ENCODE assay signal across 8 mouse cellular contexts in the genomic region with DNA sequence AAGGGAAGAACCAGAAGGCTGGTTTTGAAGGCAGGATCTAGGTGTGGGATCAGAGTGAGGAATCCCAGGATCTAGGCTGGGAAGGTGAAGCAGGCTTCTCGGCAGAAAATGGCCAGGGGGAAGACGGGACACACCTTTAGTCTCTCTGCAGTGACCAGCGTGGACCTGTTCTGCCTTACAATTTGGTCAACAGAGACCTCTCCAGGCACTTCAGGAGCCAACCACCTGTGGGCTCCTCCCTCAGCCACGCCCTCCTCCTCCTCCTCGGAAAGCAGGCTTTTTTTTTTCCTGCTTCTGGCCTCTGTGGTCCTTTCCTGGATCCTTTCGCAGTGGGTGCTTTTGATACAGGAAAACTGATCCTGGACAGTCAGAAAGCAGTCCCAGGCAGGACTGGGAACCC. TPM values are rescaled to one million over a fixed set of nuclear protein-coding genes. Genes with fewer than 3 reads are reported as not detected.
DNase-seq lines count a peak whose midpoint lies in the region; ATAC-seq and TF ChIP-seq lines count a peak whose summit lies in the region.

A gene (minus strand): TSS at position 182 of the 400 bp plus-strand sequence.

- 21% methylated on average over 6 of the region's 6 CpGs for WGBS in kidney, adult 2 months
- 41% methylated on average over 6 of the region's 6 CpGs for WGBS in liver, embryonic 16.5 days (ENCODE audit: insufficient replicate concordance)

- H3K9me3 ChIP-seq in erythroblast, embryonic 14.5 days (ENCODE audit: control insufficient read depth, low read length), result no peaks in the 10 kb centered on the region
- H3K9me3 ChIP-seq in ES-E14 (ENCODE audit: control insufficient read depth, insufficient read depth, low read depth, low read length), result no peaks in the 10 kb centered on the region
- H3K9me3 ChIP-seq in liver, embryonic 16.5 days (replicated peaks; ENCODE audit: control insufficient read depth, low read length), result no peaks in the 10 kb centered on the region

- in situ Hi-C loops in ES-E14 (cut with MboI; ENCODE audit: low sequenced_read_pairs in 2 of 2, unreplicated experiment in 2 of 2), result no loop called here

- H3K36me3 ChIP-seq in erythroblast, embryonic 14.5 days (ENCODE audit: control insufficient read depth), result peaks cover 28% of the 10 kb centered on the region
- H3K36me3 ChIP-seq in ES-E14 (ENCODE audit: control insufficient read depth, insufficient read depth, low read length, poor library complexity, severe bottlenecking), result peaks cover 25% of the 10 kb centered on the region; the same call in 1 of the 2 replicates
- peaks cover 9% of the 10 kb centered on the region; the same call in 1 of the 2 replicates for H3K36me3 ChIP-seq in kidney, adult 2 months (ENCODE audit: control insufficient read depth, insufficient read depth, low read length)
- H3K36me3 ChIP-seq in liver, embryonic 16.5 days (ENCODE audit: control insufficient read depth, insufficient read depth), result no peaks in the 10 kb centered on the region

- TF ChIP-seq POLR2A in kidney, adult 2 months (IDR thresholded peaks at IDR 0.05; ENCODE audit: low read depth, low read length), result peak; percentile 99

- TF ChIP-seq CTCF in kidney, adult 2 months (conservative IDR thresholded peaks at IDR 0.05; ENCODE audit: insufficient read depth, insufficient read length, low read depth, low read length), result no peak

- no peak for DNase-seq in ES-E14 (ENCODE audit: low read depth, low spot score)
- DNase-seq in kidney, adult 2 months, result peak; percentile 96
- no peak for DNase-seq in layer of hippocampus, adult 9-10 months (ENCODE audit: low spot score)
- DNase-seq in layer of hippocampus, postnatal 25 days (ENCODE audit: extremely low spot score in 1 of 2, low spot score in 1 of 2), result no peak
- DNase-seq in cerebellum, postnatal 10 days, result no peak

- H3K4me2 ChIP-seq in liver, embryonic 16.5 days (ENCODE audit: low read depth, low read length), result peak within 1 kb of the TSS; percentile 33

- H3K27me3 ChIP-seq in erythroblast, embryonic 14.5 days (ENCODE audit: control insufficient read depth), result peaks cover 7% of the 10 kb centered on the region
- H3K27me3 ChIP-seq in kidney, adult 2 months (replicated peaks; ENCODE audit: control insufficient read depth, insufficient read depth, low read length), result no peaks in the 10 kb centered on the region
- no peaks in the 10 kb centered on the region for H3K27me3 ChIP-seq in liver, embryonic 16.5 days (ENCODE audit: control insufficient read depth, insufficient read depth, low read depth, low read length)

- H3K27ac ChIP-seq in ES-E14 (ENCODE audit: insufficient read depth, low read depth, low read length, poor library complexity, severe bottlenecking), result peak within 1 kb of the TSS; percentile 14; the same call in 1 of the 2 replicates
- H3K27ac ChIP-seq in kidney, adult 2 months (ENCODE audit: insufficient read depth, low read depth, low read length), result peak within 1 kb of the TSS; percentile 93
- H3K27ac ChIP-seq in liver, embryonic 16.5 days (ENCODE audit: low read length), result no peak within 1 kb of the TSS

- H3K4me3 ChIP-seq in erythroblast, embryonic 14.5 days (replicated peaks), result peak within 1 kb of the TSS; percentile 53
- H3K4me3 ChIP-seq in ES-E14 (ENCODE audit: insufficient read depth in 1 of 2, low read depth in 1 of 2, low read length in 2 of 2, poor library complexity in 1 of 2, severe bottlenecking in 1 of 2), result peak within 1 kb of the TSS; percentile 60
- H3K4me3 ChIP-seq in kidney, adult 2 months (ENCODE audit: insufficient read depth, low read depth, low read length), result peak within 1 kb of the TSS; percentile 94
- H3K4me3 ChIP-seq in liver, embryonic 16.5 days (ENCODE audit: low read depth, low read length), result peak within 1 kb of the TSS; percentile 43

- H3K9ac ChIP-seq in ES-E14 (ENCODE audit: insufficient read depth, low read depth, low read length, poor library complexity, severe bottlenecking), result peak within 1 kb of the TSS; percentile 68
- H3K9ac ChIP-seq in liver, embryonic 16.5 days (ENCODE audit: low read depth, low read length), result peak within 1 kb of the TSS; percentile 23; the same call in 1 of the 2 replicates

- peaks cover 29% of the 10 kb centered on the region for H3K4me1 ChIP-seq in erythroblast, embryonic 14.5 days (ENCODE audit: control insufficient read depth)
- peaks cover 15 to 52% of the 10 kb centered on the region in 2 experiments; a peak in 3 of 4 replicates for H3K4me1 ChIP-seq in ES-E14 (ENCODE audit: control insufficient read depth in 2 of 2, insufficient read depth in 2 of 2, low read length in 2 of 2, poor library complexity in 1 of 2)
- peaks cover 60% of the 10 kb centered on the region for H3K4me1 ChIP-seq in kidney, adult 2 months (ENCODE audit: control insufficient read depth, insufficient read depth, low read length)
- H3K4me1 ChIP-seq in liver, embryonic 16.5 days (ENCODE audit: control insufficient read depth, low read depth, low read length), result peaks cover 17% of the 10 kb centered on the region

- ATAC-seq in erythroblast, adult 5-6 weeks (replicated peaks; ENCODE audit: low FRiP score, poor library complexity, severe bottlenecking), result no peak
- ATAC-seq in liver, embryonic 16.5 days (ENCODE audit: low read depth), result peak; percentile 58

TF ChIP-seq in ES-E14, 5 proteins besides CTCF, POLR2A, EP300 and RAD21:
- TF ChIP-seq MAFK (IDR thresholded peaks at IDR 0.05; ENCODE audit: insufficient read depth, low read depth, low read length) (no peak), ZNF384 (IDR thresholded peaks at IDR 0.05; ENCODE audit: low read depth, low read length) (peak; percentile 55; the same call in 1 of the 2 replicates)

RNA-seq across cellular contexts. Expression of the gene that starts here (rescaled TPM):
- polyA plus RNA-seq in erythroblast, embryonic 14.5 days (2012), result 0.04 TPM in 1 of 2 replicates, not detected in the other
- total RNA-seq in erythroblast, adult 5-6 weeks (2015; ENCODE audit: low replicate concordance), result not detected in 2 replicates
- not detected in 2 replicates for total RNA-seq in erythroblast, adult 5-6 weeks (2017; ENCODE audit: low replicate concordance)
- 11.3 and 16.5 TPM in 2 replicates for total RNA-seq in ES-E14 (2012; rRNA removed)
- polyA plus RNA-seq in kidney, adult 2 months (2012; rRNA removed), result 745 and 858 TPM in 2 replicates
- polyA plus RNA-seq in liver, embryonic 16.5 days (2015; fragmentation: Nextera tagmentation; extraction: Ambion mirVana), result 14.8 and 18.5 TPM in 2 replicates
- under 1 TPM; 0.35 to 0.52 TPM for total RNA-seq in layer of hippocampus, postnatal 25 days (2021)

Comparison
In these comparisons a context has a peak if more than half of its experiments do, and no peak if none do; other contexts are left out.
1. RNA of the gene that starts here (polyA plus RNA-seq): 745 to 858 TPM in kidney, adult 2 months; 14.8 to 18.5 TPM in liver, embryonic 16.5 days and 0.04 TPM in erythroblast, embryonic 14.5 days; every median in the first group is over 10 times any median in the second.
2. H3K4me3 ChIP-seq: peak in every context shown above with its lines; median percentile 94 in kidney, adult 2 months; 60 in ES-E14; 53 in erythroblast, embryonic 14.5 days; 43 in liver, embryonic 16.5 days.